Mouse (Mus musculus) lung, postnatal 0 days (tissue): Measurements from ENCODE around the gene Idh1. TPM values are rescaled to one million over a fixed set of nuclear protein-coding genes. Genes with fewer than 3 reads are reported as not detected.
A peak's percentile ranks its signal among the peaks of the same experiment; 100 is the strongest.

Source experiments
- ATAC-seq: fragments of 200-750 bp; cut with Nextera tagmentation; 2 replicates; pipeline ENCODE4 v1.8.0; 2017; ENCODE audit warnings: moderate library complexity
- DNase-seq: peaks from one replicate; pipeline ENCODE4 v3.0.0-alpha.2; 2016; ENCODE audit warnings: low spot score
- H3K27ac ChIP-seq: fragments of 300-500 bp; sonication (generic); 2 replicates; pipeline ENCODE4 v1.5.1; 2014; ENCODE audit warnings: antibody characterized with exemption, mild to moderate bottlenecking, low read length, mixed read lengths
- H3K27me3 ChIP-seq: fragments of 300-500 bp; sonication (generic); replicated peaks from 2 replicates; pipeline ENCODE4 v1.6.1; 2014; ENCODE audit warnings: low read length, mixed read lengths; ENCODE audit not compliant: insufficient read depth
- H3K36me3 ChIP-seq: fragments of 300-500 bp; sonication (generic); 2 replicates; pipeline ENCODE4 v1.6.1; 2014; ENCODE audit warnings: low read length, mixed read lengths; ENCODE audit not compliant: insufficient read depth
- H3K4me1 ChIP-seq: fragments of 300-500 bp; sonication (generic); 2 replicates; pipeline ENCODE4 v1.6.1; 2014; ENCODE audit warnings: antibody characterized with exemption, low read depth, low read length, mixed read lengths; ENCODE audit not compliant: insufficient read depth
- H3K4me2 ChIP-seq: fragments of 300-500 bp; sonication (generic); replicated peaks from 2 replicates; pipeline ENCODE4 v1.6.1; 2014; ENCODE audit warnings: low read depth, mild to moderate bottlenecking, low read length, moderate library complexity, mixed read lengths
- H3K4me3 ChIP-seq: fragments of 300-500 bp; sonication (generic); 2 replicates; pipeline ENCODE4 v1.5.1; 2014; ENCODE audit warnings: low read depth, low read length
- H3K9ac ChIP-seq: fragments of 300-500 bp; sonication (generic); replicated peaks from 2 replicates; pipeline ENCODE4 v1.6.1; 2014; ENCODE audit warnings: low read depth, mild to moderate bottlenecking
- H3K9me3 ChIP-seq: fragments of 300-500 bp; sonication (generic); 2 replicates; pipeline ENCODE4 v1.6.1; 2016; ENCODE audit warnings: low read length, mixed read lengths
- CTCF ChIP-seq: IDR thresholded peaks from 2 replicates; pipeline ENCODE4 v1.5.1; 2016; ENCODE audit warnings: antibody characterized with exemption, mild to moderate bottlenecking
- EP300 ChIP-seq: IDR thresholded peaks from 2 replicates; pipeline ENCODE4 v1.6.1; 2016; ENCODE audit warnings: antibody characterized with exemption, mild to moderate bottlenecking, control low read depth
- WGBS: fragments of 180-500 bp; shearing (Covaris S2); extraction: QIAGEN DNeasy Blood & Tissue Kit; methylation state at CpG from one replicate; pipeline ENCODE4 v1.1.7; 2014; 5-methylcytosine and 5-hydroxymethylcytosine counted together
- polyA plus RNA-seq: library from polyadenylated mRNA; unstranded; fragments of >200 nt; fragmentation: Nextera tagmentation; extraction: Ambion mirVana; gene quantifications from 2 replicates; pipeline ENCODE4 v1.2.1, GENCODE M21; 2015

Gene Idh1
- polyA plus RNA-seq, 1 experiment from 2014 or later = 143 TPM

DNA sequence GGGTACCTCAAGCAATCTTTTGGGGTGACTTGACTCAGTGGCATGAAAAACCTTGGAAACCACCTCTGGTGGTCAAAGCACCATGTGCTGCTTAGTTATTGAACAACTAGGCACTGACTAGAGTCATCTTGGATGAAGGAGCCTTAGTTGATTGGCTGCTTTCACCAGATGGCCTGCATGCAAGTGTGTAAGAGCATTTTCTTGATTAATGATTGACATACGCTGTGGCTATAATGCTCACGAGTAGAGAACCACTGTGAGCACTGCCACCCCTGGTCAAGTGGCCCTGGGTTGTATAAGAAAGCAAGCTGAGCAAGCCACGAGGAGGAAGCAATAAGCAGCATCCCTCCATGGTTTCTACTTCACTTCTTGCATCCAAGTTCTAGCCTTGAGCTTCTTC is 56.1 kb downstream of the Idh1 start:
- Histone ChIP-seq H3K36me3 (no peaks in the 10 kb centered on the region), H3K9ac (no peak overlapping the region), H3K27ac (no peak overlapping the region), H3K9me3 (no peaks in the 10 kb centered on the region), H3K4me1 (no peaks in the 10 kb centered on the region), H3K4me2 (no peak overlapping the region), H3K4me3 (no peak overlapping the region), H3K27me3 (no peaks in the 10 kb centered on the region)
- ATAC-seq (no peak), DNase-seq (no peak)
- TF ChIP-seq EP300 (no peak), CTCF (no peak)
- WGBS = 62% methylated on average over 3 of the region's 3 CpGs

DNA sequence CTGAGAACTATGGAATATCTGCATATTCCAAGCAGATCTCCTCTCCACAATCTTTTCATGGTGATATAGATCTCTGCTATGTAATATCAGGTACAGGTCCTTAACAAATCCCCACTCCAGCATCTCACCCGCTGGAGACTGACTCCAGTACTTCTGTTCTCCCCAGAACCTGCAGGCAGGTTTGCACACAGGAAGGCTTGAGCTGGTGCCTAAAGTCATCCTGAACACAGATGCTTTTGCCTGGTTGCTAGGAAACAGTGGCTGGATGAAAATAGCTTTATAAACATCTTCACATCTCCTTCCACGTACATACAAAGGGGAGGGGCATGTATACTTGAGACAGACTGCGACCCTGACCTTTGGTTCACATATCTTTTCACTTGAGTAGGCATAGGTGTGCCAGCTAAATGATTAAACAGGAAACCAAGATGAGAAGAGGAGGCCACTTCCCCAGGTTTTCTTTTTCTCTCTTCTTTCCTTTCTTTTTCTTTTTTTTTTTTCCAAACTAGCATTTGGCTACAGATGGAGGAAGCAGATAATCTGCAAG is 56.6 kb downstream of the Idh1 start:
- Histone ChIP-seq H3K36me3 (no peaks in the 10 kb centered on the region), H3K27ac (no peak overlapping the region), H3K9me3 (no peaks in the 10 kb centered on the region), H3K4me2 (no peak overlapping the region), H3K27me3 (no peaks in the 10 kb centered on the region), H3K4me3 (no peak overlapping the region), H3K9ac (no peak overlapping the region), H3K4me1 (no peaks in the 10 kb centered on the region)
- TF ChIP-seq CTCF (no peak), EP300 (no peak)
- ATAC-seq (no peak), DNase-seq (no peak)
- WGBS = 48% methylated on average over 3 of the region's 3 CpGs

DNA sequence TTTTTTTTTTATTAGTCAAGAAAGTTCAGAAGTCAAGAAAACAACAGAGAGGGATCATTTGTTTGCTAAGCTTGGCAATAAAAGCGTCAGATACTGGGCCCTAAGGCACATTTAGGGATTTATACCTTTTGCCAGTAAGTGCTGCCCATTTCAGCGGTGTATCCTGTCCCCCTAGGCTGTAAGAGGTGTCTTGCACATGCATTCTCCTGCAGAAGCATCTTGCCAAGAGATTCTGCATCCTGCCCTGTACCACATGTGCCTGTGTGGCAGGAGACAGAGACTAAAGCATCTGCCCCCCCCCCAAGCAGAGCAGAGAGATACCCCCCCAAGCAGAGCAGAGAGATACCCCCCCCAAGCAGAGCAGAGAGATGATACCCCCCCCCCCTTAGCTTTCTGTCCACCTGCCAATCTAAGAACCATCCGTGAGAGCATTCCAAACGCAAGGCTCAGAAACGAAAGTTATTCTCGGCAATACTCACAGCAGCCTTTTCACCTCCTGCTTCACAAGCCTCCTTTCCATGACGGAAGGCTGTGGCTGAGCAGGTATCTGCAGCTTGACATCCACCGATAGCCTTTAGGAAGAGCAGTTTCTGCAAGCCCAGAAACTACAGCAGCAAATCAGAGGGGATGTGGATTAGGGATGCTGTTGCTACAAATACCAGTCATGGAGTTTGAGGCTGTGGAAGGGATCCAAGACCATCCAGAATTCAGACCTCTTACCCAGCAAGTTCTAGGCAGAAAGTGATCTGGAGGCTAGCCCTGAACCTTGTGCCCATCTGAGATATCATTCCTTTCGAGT is 63.5 kb downstream of the Idh1 start, which contains the start of gene D630023F18Rik:
Gene D630023F18Rik (minus strand): TSS at position 641 of the 799 bp plus-strand sequence.
- DNase-seq (no peak), ATAC-seq (no peak)
- H3K4me1 ChIP-seq = no peaks in the 10 kb centered on the region
- H3K4me3 ChIP-seq = no peak within 1 kb of the TSS
- 17% methylated on average over 9 of the region's 9 CpGs for WGBS
- H3K9me3 ChIP-seq = no peaks in the 10 kb centered on the region
- no peaks in the 10 kb centered on the region for H3K27me3 ChIP-seq
- no peak within 1 kb of the TSS for H3K9ac ChIP-seq
- H3K27ac ChIP-seq = no peak within 1 kb of the TSS
- TF ChIP-seq CTCF (no peak), EP300 (no peak)
- H3K36me3 ChIP-seq = no peaks in the 10 kb centered on the region
- H3K4me2 ChIP-seq = peak within 1 kb of the TSS; percentile 29; the same call in 1 of the 2 replicates

DNA sequence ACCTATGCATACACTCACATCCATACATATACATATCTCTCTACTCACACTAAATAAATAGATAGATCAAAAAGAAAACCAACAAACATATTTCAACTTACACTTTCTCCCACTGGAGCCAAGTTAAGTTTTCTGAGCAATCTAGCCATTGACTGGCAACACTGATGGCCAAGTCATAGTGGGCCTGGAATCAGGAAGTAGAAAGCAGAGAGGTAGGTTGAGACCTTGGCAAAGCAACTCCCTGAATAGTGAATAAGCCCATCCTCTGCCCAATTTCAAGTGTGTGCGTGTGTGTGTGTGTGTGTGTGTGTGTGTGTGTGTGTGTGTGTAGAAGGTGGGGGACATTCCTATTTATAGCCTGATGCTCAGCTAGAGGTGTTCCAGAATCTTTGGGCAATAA is 66.9 kb downstream of the Idh1 start, which contains the start of gene Gm28845:
Gene Gm28845 (minus strand): TSS at position 121 of the 400 bp plus-strand sequence.
- Histone ChIP-seq H3K27ac (no peak within 1 kb of the TSS), H3K4me2 (no peak within 1 kb of the TSS), H3K4me3 (no peak within 1 kb of the TSS), H3K4me1 (no peaks in the 10 kb centered on the region), H3K27me3 (no peaks in the 10 kb centered on the region), H3K9ac (no peak within 1 kb of the TSS), H3K9me3 (no peaks in the 10 kb centered on the region), H3K36me3 (no peaks in the 10 kb centered on the region)
- WGBS = 60% methylated on average over 1 of the region's 1 CpGs
- no peak for DNase-seq
- no peak for ATAC-seq
- TF ChIP-seq EP300 = no peak
- no peak for TF ChIP-seq CTCF

DNA sequence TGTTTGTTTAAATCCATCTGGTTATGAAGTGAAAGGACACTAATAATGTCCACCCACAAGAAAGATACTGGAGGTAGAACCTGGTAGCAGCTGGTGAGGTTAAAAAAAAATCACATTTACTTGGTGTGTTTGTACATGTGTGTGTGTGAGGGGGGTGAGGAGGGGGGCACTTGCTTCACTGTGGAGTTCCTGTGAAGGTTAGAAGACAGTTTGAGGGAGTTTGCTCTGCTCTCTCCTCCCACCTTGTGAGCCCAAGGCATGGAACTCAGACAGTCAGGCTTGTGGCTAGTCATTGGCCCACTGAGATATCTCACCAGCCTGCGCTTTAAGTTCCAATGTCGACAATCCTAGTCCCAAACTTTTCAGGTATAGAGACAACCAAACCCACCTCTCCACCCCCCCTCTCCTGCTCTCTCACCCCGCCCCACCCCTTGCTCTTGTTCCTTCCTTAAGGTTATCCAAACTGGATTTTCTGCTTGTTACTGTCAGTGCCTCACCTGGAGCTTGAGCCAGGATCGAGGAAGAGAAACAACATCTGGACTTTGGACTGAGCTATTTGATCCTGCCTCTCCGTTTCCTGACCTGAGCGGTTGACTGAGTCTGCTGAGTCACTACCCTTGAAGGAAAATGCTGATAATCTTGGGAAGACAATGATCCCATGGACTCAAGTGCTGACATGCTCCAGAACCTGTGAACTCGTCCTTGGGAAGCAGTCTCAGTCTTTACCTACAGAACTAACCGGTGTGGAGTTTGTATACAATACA is 68.0 kb downstream of the Idh1 start:
- ATAC-seq = no peak
- H3K4me1 ChIP-seq = no peaks in the 10 kb centered on the region
- WGBS = 59% methylated on average over 8 of the region's 8 CpGs
- DNase-seq = no peak
- H3K9me3 ChIP-seq = no peaks in the 10 kb centered on the region
- no peak overlapping the region for H3K4me3 ChIP-seq
- H3K9ac ChIP-seq = no peak overlapping the region
- no peaks in the 10 kb centered on the region for H3K27me3 ChIP-seq
- no peak overlapping the region for H3K27ac ChIP-seq
- no peak overlapping the region for H3K4me2 ChIP-seq
- H3K36me3 ChIP-seq = no peaks in the 10 kb centered on the region
- TF ChIP-seq CTCF (no peak), EP300 (no peak)

DNA sequence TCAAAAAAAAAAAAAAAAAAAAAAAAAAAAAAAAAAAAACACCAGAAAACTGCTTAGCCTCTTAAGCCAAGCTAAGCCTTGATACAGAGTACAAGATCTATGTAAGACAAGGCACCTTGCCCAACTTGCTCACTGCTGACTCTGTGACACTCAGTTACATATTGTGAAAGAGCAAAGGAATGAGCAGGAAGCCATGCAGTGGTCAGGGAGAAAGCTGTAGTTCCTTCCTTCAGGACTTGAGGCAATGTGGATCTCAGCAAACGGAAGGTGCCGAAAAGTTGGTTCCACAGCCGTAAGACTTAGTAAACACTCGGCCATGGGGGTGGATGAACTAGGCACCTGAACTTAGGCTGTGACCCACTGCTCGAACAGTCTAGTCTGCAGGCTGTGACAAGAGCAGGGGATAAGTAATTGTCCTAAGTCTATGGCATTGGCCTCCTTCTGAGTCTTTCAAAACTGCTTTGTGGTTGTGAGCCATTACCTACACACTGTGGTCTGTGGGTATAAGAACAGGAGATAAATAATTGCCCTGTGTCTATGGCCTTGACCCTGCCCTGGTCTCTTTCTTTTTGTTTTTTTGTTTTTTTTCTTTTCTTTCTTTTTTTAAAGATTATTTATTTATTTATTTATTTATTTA is 72.6 kb downstream of the Idh1 start:
- peak; percentile 92 for DNase-seq
- 77% methylated on average over 5 of the region's 5 CpGs for WGBS
- Histone ChIP-seq H3K27me3 (no peaks in the 10 kb centered on the region), H3K9ac (no peak overlapping the region), H3K27ac (0 out of 2 replicates have a peak overlapping the region, but pooled peaks have one; percentile 6), H3K9me3 (no peaks in the 10 kb centered on the region), H3K4me2 (no peak overlapping the region), H3K36me3 (no peaks in the 10 kb centered on the region), H3K4me3 (no peak overlapping the region), H3K4me1 (peaks cover 3% of the 10 kb centered on the region; the same call in 1 of the 2 replicates)
- TF ChIP-seq EP300 (no peak), CTCF (no peak)
- peak; percentile 89 for ATAC-seq
